Mouse (Mus musculus): Measurements from ENCODE around the gene Tmem37. TPM values are rescaled to one million over a fixed set of nuclear protein-coding genes. Genes with fewer than 3 reads are reported as not detected.

Gene Tmem37
- polyA plus RNA-seq, 1 experiment from 2014 or later: 201 TPM

GRCm38 (mm10) chr1:120066159-120066558 lies 7.7 kb downstream of the Tmem37 start:
- Histone ChIP-seq H3K27me3 (ENCODE audit: insufficient read depth, low read length) (no peaks in the 10 kb centered on the region), H3K4me1 (ENCODE audit: insufficient read depth) (peaks cover 23% of the 10 kb centered on the region), H3K36me3 (replicated peaks; ENCODE audit: insufficient read depth, low read length) (0 out of 2 replicates have a peak, but pooled peaks cover 7% of the 10 kb centered on the region), H3K9ac (replicated peaks) (no peak overlapping the region), H3K4me2 (ENCODE audit: low read depth, low read length) (no peak overlapping the region), H3K4me3 (ENCODE audit: low read depth, low read length) (no peak overlapping the region), H3K27ac (ENCODE audit: low read depth) (peak overlapping the region; percentile 80), H3K9me3 (ENCODE audit: low read length) (no peaks in the 10 kb centered on the region)
- ATAC-seq (peak; percentile 82), DNase-seq (no peak)
- TF ChIP-seq EP300 (IDR thresholded peaks at IDR 0.05; ENCODE audit: low read depth) (no peak), CTCF (IDR thresholded peaks at IDR 0.05; ENCODE audit: low read depth) (no peak)
- 55% methylated on average over 8 of the region's 8 CpGs for WGBS (ENCODE audit: insufficient replicate concordance)

- peaks cover 22% of the 10 kb centered on the region for H3K4me1 ChIP-seq (ENCODE audit: insufficient read depth)
- TF ChIP-seq EP300 (IDR thresholded peaks at IDR 0.05; ENCODE audit: low read depth): no peak
- TF ChIP-seq CTCF (IDR thresholded peaks at IDR 0.05; ENCODE audit: low read depth): no peak
- H3K27ac ChIP-seq (ENCODE audit: low read depth): peak overlapping the region; percentile 68; the same call in 1 of the 2 replicates
- H3K4me3 ChIP-seq (ENCODE audit: low read depth, low read length): no peak overlapping the region
- H3K4me2 ChIP-seq (ENCODE audit: low read depth, low read length): peak overlapping the region; percentile 33
- 0 out of 2 replicates have a peak overlapping the region, but pooled peaks have one; percentile 23 for H3K9ac ChIP-seq (replicated peaks)
- 0 out of 2 replicates have a peak, but pooled peaks cover 7% of the 10 kb centered on the region for H3K36me3 ChIP-seq (replicated peaks; ENCODE audit: insufficient read depth, low read length)
- 76% methylated on average over 11 of the region's 11 CpGs for WGBS (ENCODE audit: insufficient replicate concordance)
- H3K27me3 ChIP-seq (ENCODE audit: insufficient read depth, low read length): no peaks in the 10 kb centered on the region
- H3K9me3 ChIP-seq (ENCODE audit: low read length): no peaks in the 10 kb centered on the region
- peak; percentile 59 for ATAC-seq
- DNase-seq: no peak
These were observed 9.7 kb downstream of the Tmem37 start for GRCm38 (mm10) chr1:120064036-120064682.

- Histone ChIP-seq H3K4me3 (ENCODE audit: low read depth, low read length) (no peak overlapping the region), H3K27me3 (ENCODE audit: insufficient read depth, low read length) (no peaks in the 10 kb centered on the region), H3K4me2 (ENCODE audit: low read depth, low read length) (no peak overlapping the region), H3K36me3 (replicated peaks; ENCODE audit: insufficient read depth, low read length) (0 out of 2 replicates have a peak, but pooled peaks cover 3% of the 10 kb centered on the region), H3K9me3 (ENCODE audit: low read length) (no peaks in the 10 kb centered on the region), H3K27ac (ENCODE audit: low read depth) (no peak overlapping the region), H3K4me1 (ENCODE audit: insufficient read depth) (peaks cover 19% of the 10 kb centered on the region), H3K9ac (replicated peaks) (no peak overlapping the region)
- TF ChIP-seq CTCF (IDR thresholded peaks at IDR 0.05; ENCODE audit: low read depth): no peak
- no peak for TF ChIP-seq EP300 (IDR thresholded peaks at IDR 0.05; ENCODE audit: low read depth)
- WGBS (ENCODE audit: insufficient replicate concordance): 85% methylated on average over 7 of the region's 7 CpGs
- no peak for DNase-seq
- no peak for ATAC-seq
These were observed 11.6 kb downstream of the Tmem37 start for GRCm38 (mm10) chr1:120062231-120062630.

GRCm38 (mm10) chr1:120060687-120061086 lies 13.2 kb downstream of the Tmem37 start:
- TF ChIP-seq EP300 (IDR thresholded peaks at IDR 0.05; ENCODE audit: low read depth) (no peak), CTCF (IDR thresholded peaks at IDR 0.05; ENCODE audit: low read depth) (no peak)
- no peaks in the 10 kb centered on the region for H3K36me3 ChIP-seq (replicated peaks; ENCODE audit: insufficient read depth, low read length)
- no peaks in the 10 kb centered on the region for H3K9me3 ChIP-seq (ENCODE audit: low read length)
- no peak overlapping the region for H3K9ac ChIP-seq (replicated peaks)
- no peak overlapping the region for H3K4me2 ChIP-seq (ENCODE audit: low read depth, low read length)
- DNase-seq (no peak), ATAC-seq (no peak)
- H3K4me3 ChIP-seq (ENCODE audit: low read depth, low read length): no peak overlapping the region
- H3K27me3 ChIP-seq (ENCODE audit: insufficient read depth, low read length): no peaks in the 10 kb centered on the region
- H3K4me1 ChIP-seq (ENCODE audit: insufficient read depth): peaks cover 13% of the 10 kb centered on the region
- no peak overlapping the region for H3K27ac ChIP-seq (ENCODE audit: low read depth)
- 59% methylated on average over 5 of the region's 5 CpGs for WGBS (ENCODE audit: insufficient replicate concordance)

GRCm38 (mm10) chr1:120057674-120058430 lies 16.0 kb downstream of the Tmem37 start:
- Histone ChIP-seq H3K27ac (ENCODE audit: low read depth) (no peak overlapping the region), H3K9ac (replicated peaks) (no peak overlapping the region), H3K4me3 (ENCODE audit: low read depth, low read length) (no peak overlapping the region), H3K36me3 (replicated peaks; ENCODE audit: insufficient read depth, low read length) (no peaks in the 10 kb centered on the region), H3K4me1 (ENCODE audit: insufficient read depth) (0 out of 2 replicates have a peak, but pooled peaks cover 3% of the 10 kb centered on the region), H3K27me3 (ENCODE audit: insufficient read depth, low read length) (no peaks in the 10 kb centered on the region), H3K4me2 (ENCODE audit: low read depth, low read length) (no peak overlapping the region), H3K9me3 (ENCODE audit: low read length) (no peaks in the 10 kb centered on the region)
- ATAC-seq (no peak), DNase-seq (no peak)
- TF ChIP-seq CTCF (IDR thresholded peaks at IDR 0.05; ENCODE audit: low read depth) (no peak), EP300 (IDR thresholded peaks at IDR 0.05; ENCODE audit: low read depth) (no peak)
- 66% methylated on average over 8 of the region's 8 CpGs for WGBS (ENCODE audit: insufficient replicate concordance)

GRCm38 (mm10) chr1:120057044-120057443 lies 16.8 kb downstream of the Tmem37 start:
- no peak overlapping the region for H3K27ac ChIP-seq (ENCODE audit: low read depth)
- no peaks in the 10 kb centered on the region for H3K36me3 ChIP-seq (replicated peaks; ENCODE audit: insufficient read depth, low read length)
- ATAC-seq (peak; percentile 58), DNase-seq (no peak)
- H3K9me3 ChIP-seq (ENCODE audit: low read length): no peaks in the 10 kb centered on the region
- H3K9ac ChIP-seq (replicated peaks): no peak overlapping the region
- H3K27me3 ChIP-seq (ENCODE audit: insufficient read depth, low read length): no peaks in the 10 kb centered on the region
- H3K4me1 ChIP-seq (ENCODE audit: insufficient read depth): 0 out of 2 replicates have a peak, but pooled peaks cover 3% of the 10 kb centered on the region
- 42% methylated on average over 14 of the region's 14 CpGs for WGBS (ENCODE audit: insufficient replicate concordance)
- TF ChIP-seq EP300 (IDR thresholded peaks at IDR 0.05; ENCODE audit: low read depth) (0 out of 2 replicates have a peak, but pooled peaks have one; percentile 40), CTCF (IDR thresholded peaks at IDR 0.05; ENCODE audit: low read depth) (no peak)
- H3K4me2 ChIP-seq (ENCODE audit: low read depth, low read length): no peak overlapping the region
- no peak overlapping the region for H3K4me3 ChIP-seq (ENCODE audit: low read depth, low read length)

All from liver, postnatal 0 days (tissue).